Mouse (Mus musculus) spleen, adult 2 months (tissue): ENCODE results near the gene Flot2.

Source experiments
- CTCF ChIP-seq: fragments of 200-500 bp; IDR thresholded peaks from 2 replicates; pipeline ENCODE4 v1.5.1; 2011; ENCODE audit warnings: mild to moderate bottlenecking, inconsistent platforms; ENCODE audit not compliant: insufficient read depth, insufficient read length, insufficient replicate concordance; ENCODE audit errors: extremely low read depth
- POLR2A ChIP-seq: fragments of 200-500 bp; IDR thresholded peaks from 2 replicates; pipeline ENCODE4 v1.6.1; 2011; ENCODE audit warnings: low read depth, low read length, inconsistent platforms

GRCm38 (mm10) chr11:78086925-78087479 lies 49.3 kb downstream of the Flot2 start:
- TF ChIP-seq POLR2A (no peak), CTCF (no peak)
